Mouse (Mus musculus) embryo, embryonic 11.5 days (tissue): ENCODE measurements around the gene Pigf.

ENCODE experiments used
- DNase-seq: peaks from one replicate; pipeline ENCODE4 v3.0.0-alpha.2; 2012; ENCODE audit warnings: low read depth, low spot score

The Pigf gene

GRCm38 (mm10) chr17:87036141-87037073 is 11.2 kb upstream of the Pigf start:
- no peak for DNase-seq

- no peak for DNase-seq
Measured at GRCm38 (mm10) chr17:87024491-87025242, 539 bp downstream of the Pigf start.

DNA sequence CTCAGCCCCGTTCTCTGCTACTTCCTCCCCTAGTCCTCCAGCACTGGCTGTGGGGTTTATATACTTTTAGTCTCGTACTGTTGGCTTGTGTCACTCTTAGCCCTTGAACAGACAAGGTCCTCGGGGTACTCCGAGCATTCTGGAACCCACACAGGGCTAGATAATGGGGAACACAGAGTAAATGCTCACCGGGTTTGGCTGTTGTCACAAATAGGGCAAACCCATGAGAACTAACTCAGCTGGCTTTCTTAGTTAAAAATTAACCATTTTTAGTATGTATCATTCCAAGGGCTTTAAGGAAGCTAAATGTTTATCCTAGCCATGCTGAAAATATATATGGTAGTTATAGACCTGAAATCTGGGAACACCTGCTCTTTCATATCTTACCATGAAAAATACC is 5.5 kb downstream of the Pigf start:
- DNase-seq, result no peak

GRCm38 (mm10) chr17:87011301-87012019 is 13.7 kb downstream of the Pigf start:
- no peak for DNase-seq

- no peak for DNase-seq
Measured at GRCm38 (mm10) chr17:87008950-87009349, 16.3 kb downstream of the Pigf start.

DNA sequence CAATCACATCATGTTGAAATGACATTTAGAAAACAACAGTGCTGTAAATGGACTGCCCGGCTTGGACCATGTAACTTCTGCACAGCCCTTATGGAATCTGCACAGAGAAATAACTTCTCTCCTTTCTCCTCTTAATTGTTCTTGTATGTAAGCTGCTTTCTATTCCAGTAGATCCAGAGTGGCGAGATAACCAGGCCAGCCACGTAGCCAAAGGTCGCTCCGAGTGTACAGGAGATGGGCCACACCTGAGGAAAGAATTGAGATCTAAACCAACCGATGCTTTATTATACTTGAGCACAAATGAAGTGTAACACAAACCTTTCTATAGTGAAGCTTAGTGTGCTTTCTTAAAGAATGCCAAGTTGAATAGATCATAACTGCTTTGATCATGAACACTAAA is 27.9 kb downstream of the Pigf start:
- DNase-seq, result no peak

- no peak for DNase-seq
Measured at GRCm38 (mm10) chr17:86991306-86991705, 33.9 kb downstream of the Pigf start.

GRCm38 (mm10) chr17:86988601-86989184 is 36.5 kb downstream of the Pigf start:
- no peak for DNase-seq

DNA sequence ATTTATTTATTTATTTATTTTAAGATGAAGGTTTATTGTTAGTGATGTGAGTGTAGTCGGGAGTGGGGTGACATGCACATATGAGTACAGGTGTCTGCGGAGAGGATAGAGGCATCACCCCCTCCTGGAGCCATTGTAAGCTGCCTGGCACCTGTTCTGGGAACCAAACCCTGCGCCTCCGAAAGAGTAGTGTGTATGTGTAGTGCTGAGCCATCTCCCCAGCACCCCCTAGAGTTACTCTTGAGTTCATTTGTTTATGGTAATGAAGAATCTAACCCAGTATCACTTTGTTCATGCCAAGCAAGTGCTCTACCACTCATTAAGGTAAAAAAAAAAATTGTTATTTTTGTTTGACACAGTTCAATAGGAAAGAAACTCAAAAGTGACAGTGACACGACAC is 37.0 kb downstream of the Pigf start:
- no peak for DNase-seq

- DNase-seq, result no peak
Measured at GRCm38 (mm10) chr17:86986449-86987138, 38.6 kb downstream of the Pigf start.

DNA sequence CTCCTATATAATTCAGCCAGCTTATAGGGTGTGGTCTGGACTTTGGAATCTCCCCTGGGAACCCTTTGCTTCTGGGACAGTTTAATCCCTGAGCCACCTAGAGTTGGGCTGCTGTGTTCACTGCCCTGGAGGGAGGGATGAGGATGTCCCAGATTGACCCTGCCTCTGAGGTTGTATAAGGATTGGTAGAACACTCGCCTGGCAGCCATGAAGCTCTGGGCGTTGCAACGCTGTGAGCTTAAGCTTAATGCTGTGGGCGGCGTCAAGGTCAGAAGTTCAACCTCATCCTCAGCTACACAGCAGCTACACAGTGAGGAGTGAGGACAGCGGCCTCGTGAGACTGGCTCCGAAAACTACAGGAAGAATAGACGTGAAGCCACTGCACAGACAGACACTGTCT is 42.7 kb downstream of the Pigf start:
- DNase-seq, result no peak

DNA sequence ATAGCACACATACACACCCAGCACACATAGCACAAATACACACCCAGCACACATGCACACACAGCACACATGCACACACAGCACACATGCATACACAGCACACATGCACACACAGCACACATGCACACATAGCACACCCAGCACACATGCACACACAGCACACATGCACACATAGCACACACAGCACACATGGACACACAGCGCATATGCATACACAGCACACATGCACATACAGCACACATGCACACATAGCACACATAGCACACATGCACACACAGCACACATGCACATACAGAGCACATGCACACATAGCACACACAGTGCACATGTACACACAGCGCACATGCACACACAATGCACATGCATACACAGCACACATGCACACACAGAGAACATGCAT is 43.5 kb downstream of the Pigf start:
- DNase-seq, result no peak

DNA sequence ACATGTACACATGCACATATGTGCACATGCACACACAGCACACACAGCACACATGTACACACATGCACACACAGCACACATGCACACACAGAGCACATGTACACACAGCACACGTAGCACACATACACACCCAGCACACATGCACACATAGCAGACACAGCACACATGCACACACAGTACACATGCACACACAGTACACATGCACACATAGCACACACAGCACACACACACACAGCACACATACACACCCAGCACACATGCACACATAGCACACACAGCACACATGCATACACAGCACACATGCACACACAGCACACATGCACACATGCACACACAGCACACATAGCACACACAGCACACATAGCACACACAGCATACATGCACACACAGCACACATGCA is 44.0 kb downstream of the Pigf start:
- no peak for DNase-seq

DNA sequence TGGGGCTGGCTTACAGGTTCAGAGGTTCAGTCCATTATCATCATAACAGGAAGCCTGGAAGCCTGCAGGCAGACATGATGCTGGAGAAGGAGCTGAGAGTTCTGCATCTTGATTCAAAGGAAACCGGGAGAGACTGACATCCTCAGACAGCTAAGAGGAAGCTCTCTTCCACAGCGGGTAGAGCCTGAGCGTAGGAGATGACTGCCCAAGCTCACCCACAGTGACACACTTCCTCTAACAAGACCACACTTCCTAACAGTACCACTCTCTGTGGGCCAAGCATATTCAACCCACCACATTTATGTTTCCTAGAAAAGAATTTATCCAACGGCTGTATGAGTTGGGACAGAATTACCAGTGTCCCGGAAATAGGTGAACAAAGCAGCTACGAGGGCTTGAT is 46.7 kb downstream of the Pigf start:
- no peak for DNase-seq

- no peak for DNase-seq
Measured at GRCm38 (mm10) chr17:86976387-86976786, 48.8 kb downstream of the Pigf start.

DNA sequence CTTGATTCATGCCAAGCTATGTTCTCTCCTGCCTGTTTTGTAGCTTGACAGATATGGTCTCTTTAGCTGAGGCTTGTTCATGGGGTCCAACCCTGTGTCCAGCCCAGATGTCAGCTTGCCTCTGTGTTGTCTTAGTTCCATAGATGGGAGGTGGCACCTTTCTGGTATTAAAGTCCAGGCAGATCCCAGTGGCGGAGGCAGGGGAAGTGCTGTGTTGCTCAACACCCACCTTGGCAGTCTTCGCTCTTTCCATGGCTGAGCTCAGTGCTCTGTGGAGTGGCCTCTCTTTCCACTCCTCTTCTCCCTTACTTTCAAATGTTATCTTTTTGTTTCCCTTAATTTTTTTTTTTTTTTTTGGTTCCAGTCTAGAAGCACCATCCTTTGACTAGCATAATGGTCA is 52.1 kb downstream of the Pigf start:
- DNase-seq, result no peak

DNA sequence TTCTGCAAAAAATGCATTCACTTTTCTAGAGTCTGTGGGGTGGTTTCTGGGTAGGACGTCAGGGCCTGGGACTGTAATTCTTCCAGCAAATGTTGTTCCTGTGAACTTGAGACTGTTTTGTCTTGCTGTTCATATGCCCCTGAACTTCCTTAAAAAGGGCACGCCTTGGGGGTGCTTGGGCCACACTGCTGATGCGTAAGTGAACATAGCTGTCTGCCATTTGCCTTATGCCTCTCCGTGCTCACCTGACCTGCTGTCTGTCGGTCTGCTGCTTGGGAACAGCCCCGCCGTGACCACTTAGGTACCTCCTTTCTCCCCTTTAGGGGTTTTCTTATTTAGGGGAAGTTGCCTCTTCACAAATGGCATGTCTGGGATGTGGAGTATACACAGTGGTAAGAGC is 53.3 kb downstream of the Pigf start:
- no peak for DNase-seq

DNA sequence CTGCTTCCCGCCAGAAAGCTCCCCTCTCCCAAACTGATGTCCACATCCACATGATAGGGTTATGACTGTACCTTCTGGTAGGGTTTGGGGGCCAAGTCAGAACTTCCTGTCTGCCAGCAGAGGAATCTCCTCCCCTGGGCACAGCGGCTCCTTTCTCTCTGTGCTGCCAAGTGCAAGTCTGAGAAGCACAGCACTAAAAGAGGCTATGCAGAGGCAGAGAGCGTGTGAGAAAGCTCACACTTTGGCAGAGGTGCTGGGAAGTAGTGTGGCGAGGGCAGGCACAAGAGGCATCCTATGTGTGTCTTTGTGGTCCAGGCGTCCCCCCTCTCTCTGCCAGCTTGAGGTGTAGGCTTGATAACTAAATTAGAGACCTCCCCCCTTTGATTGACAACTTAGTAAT is 54.2 kb downstream of the Pigf start:
- DNase-seq, result no peak

- no peak for DNase-seq
Measured at GRCm38 (mm10) chr17:86970026-86970750, 55.0 kb downstream of the Pigf start.

DNA sequence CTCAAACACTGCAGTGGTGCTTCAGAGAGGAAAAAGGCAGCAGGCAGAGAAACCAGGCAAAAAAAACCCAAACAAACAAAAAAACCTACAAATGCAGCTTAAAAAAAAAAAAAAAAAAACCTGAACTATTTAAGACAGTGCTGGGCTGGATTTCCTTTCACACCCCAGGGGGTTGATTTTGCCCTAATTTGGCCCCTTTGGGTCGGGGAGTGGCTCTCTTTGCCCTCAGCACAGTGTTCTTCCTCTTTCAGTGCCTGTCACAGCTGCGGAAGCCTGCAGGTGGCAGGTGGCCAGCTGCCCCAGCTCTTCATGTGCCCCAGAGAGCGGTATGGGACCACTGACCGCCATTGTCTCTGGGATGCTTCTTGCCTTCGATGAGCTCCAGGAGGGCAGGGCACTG is 55.6 kb downstream of the Pigf start:
- no peak for DNase-seq

DNA sequence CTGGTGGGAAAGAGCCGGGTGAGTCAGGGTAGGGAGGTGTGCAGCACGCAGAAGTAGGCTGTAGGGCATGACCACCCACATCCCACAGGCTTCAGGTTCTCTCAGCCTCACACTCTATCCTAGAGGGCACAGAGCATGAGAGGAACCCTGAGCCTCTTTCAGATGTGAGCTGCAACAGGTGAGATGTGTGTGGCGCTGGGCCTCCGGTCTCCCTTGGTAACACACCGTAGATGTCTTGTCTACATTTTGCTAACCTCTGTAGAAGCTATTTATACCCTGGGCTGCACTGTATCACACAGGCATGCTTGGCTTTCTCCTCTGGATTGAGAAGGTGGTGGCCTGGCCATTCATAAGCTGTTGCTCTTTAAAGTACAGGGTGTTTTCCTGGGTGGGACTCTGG is 56.6 kb downstream of the Pigf start:
- DNase-seq, result no peak
